Mouse (Mus musculus) bone marrow macrophage, adult 2 months (primary cell): ENCODE measurements at regions not wholly inside any gene's neighbourhood (a gene's known extent, or its start where the extent isn't known, plus 50 kb on each side); places are given as distances from the start of the nearest gene placed in this dataset.

Source experiments
- CTCF ChIP-seq: IDR thresholded peaks from 2 replicates; pipeline ENCODE4 v1.5.1; 2012; ENCODE audit warnings: low read depth, mild to moderate bottlenecking, low read length, moderate library complexity
- POLR2A ChIP-seq: IDR thresholded peaks from 2 replicates; pipeline ENCODE4 v1.6.1; 2012; ENCODE audit warnings: mild to moderate bottlenecking, low read depth, low read length, borderline replicate concordance

DNA sequence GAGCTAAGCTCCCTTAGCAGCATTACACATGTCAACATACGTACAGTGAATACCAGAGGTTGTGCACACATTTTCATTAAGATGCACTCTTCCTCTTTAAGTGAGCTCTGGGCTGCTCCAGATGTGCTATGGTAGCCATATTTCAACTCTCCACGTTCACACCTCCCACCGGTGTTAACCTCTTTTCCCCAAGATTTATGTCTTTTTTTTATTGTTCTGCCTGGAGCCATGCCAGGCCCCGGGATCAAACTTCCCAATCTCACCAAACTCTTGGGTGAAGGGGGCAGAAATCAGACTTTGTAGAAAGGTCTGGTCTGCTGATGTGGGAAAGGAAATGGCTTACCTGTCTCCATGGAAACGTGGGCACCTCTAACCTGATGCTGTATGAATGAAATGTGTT, 754.0 kb upstream of the Sox9 start:
- TF ChIP-seq CTCF = no peak
- no peak for TF ChIP-seq POLR2A
